Mouse (Mus musculus): ENCODE measurements around the gene Hbb-y. TPM values are rescaled to one million over a fixed set of nuclear protein-coding genes. Genes with fewer than 3 reads are reported as not detected.
A peak's percentile ranks its signal among the peaks of the same experiment; 100 is the strongest.
"Not testable (repeated sequence)": the region's sequence is repeated elsewhere in the genome, so short reads cannot be mapped to it uniquely, and the experiment has no call there.

Hbb-y gene
- total and polyA plus RNA-seq, 3 experiments = 0.11 TPM; not detected in 2

GRCm38 (mm10) chr7:103827808-103828207, 25.2 kb downstream of the Hbb-y start, which contains the start of gene Hbb-bs:
Gene Hbb-bs (minus strand): TSS chr7:103828096.
- H3K27ac ChIP-seq (ENCODE audit: control insufficient read depth, low read depth, low read length) = no peak within 1 kb of the TSS
- no peak within 1 kb of the TSS for H3K4me3 ChIP-seq (ENCODE audit: control insufficient read depth in 1 of 2, insufficient read depth in 1 of 2, low read depth in 2 of 2, low read length in 2 of 2)

GRCm38 (mm10) chr7:103827139-103827538, 25.9 kb downstream of the Hbb-y start:
- H3K36me3 ChIP-seq (ENCODE audit: control insufficient read depth in 1 of 2, insufficient read depth in 2 of 2, low read length in 2 of 2); H3K9ac ChIP-seq (ENCODE audit: control insufficient read depth, low read depth, low read length, poor library complexity, severe bottlenecking); H3K9me3 ChIP-seq (replicated peaks; ENCODE audit: insufficient read depth, low read length); H3K79me2 ChIP-seq (ENCODE audit: control insufficient read depth, insufficient read depth, low read length, poor library complexity); H3K27ac ChIP-seq (ENCODE audit: control insufficient read depth, low read depth, low read length); DNase-seq (ENCODE audit: low read depth, low spot score); H3K27me3 ChIP-seq (ENCODE audit: control insufficient read depth in 1 of 2, insufficient read depth in 2 of 2, low read length in 2 of 2); H3K4me3 ChIP-seq (ENCODE audit: control insufficient read depth in 1 of 2, insufficient read depth in 1 of 2, low read depth in 2 of 2, low read length in 2 of 2): not testable (repeated sequence)
- H3K4me1 ChIP-seq (ENCODE audit: control insufficient read depth in 1 of 2, insufficient read depth in 2 of 2, low read length in 2 of 2) = peaks cover 6 to 11% of the 10 kb centered on the region in 2 experiments

More at GRCm38 (mm10) chr7:103827808-103828207, 25.2 kb downstream of the Hbb-y start, which contains the start of gene Hbb-bs:
- Histone ChIP-seq H3K9me3 (replicated peaks; ENCODE audit: insufficient read depth, low read length) (no peaks in the 10 kb centered on the region), H3K4me1 (ENCODE audit: control insufficient read depth in 1 of 2, insufficient read depth in 2 of 2, low read length in 2 of 2) (peaks cover 6 to 11% of the 10 kb centered on the region in 2 experiments), H3K36me3 (ENCODE audit: control insufficient read depth in 1 of 2, insufficient read depth in 2 of 2, low read length in 2 of 2) (peaks cover 0 to 6% of the 10 kb centered on the region in 2 experiments; a peak in 2 of 4 replicates), H3K9ac (ENCODE audit: control insufficient read depth, low read depth, low read length, poor library complexity, severe bottlenecking) (no peak within 1 kb of the TSS), H3K27me3 (ENCODE audit: control insufficient read depth in 1 of 2, insufficient read depth in 2 of 2, low read length in 2 of 2) (no peaks in the 10 kb centered on the region), H3K79me2 (ENCODE audit: control insufficient read depth, insufficient read depth, low read length, poor library complexity) (no peaks in the 10 kb centered on the region)
- peak; percentile 38 for DNase-seq (ENCODE audit: low read depth, low spot score)
- TF ChIP-seq POLR2AphosphoS5 (IDR thresholded peaks at IDR 0.05; ENCODE audit: borderline replicate concordance, low read depth, low read length) (peak; percentile 64; the same call in 1 of the 2 replicates), ZKSCAN1 (IDR thresholded peaks at IDR 0.05; ENCODE audit: low read depth, low read length) (no peak), EP300 (IDR thresholded peaks at IDR 0.05; ENCODE audit: low read depth in 1 of 2, low read length in 2 of 2) (peak in 1 of 2 experiments; percentile 5; a peak in 1 of 4 replicates), SMC3 (IDR thresholded peaks at IDR 0.05; ENCODE audit: low read depth, low read length) (no peak), UBTF (IDR thresholded peaks at IDR 0.05; ENCODE audit: borderline replicate concordance, insufficient read depth, low read depth, low read length) (no peak), TCF12 (IDR thresholded peaks at IDR 0.05; ENCODE audit: low read depth, low read length) (no peak), RCOR1 (IDR thresholded peaks at IDR 0.05; ENCODE audit: low read depth, low read length) (no peak), MYB (IDR thresholded peaks at IDR 0.05; ENCODE audit: low read depth, low read length) (no peak), GABPA (IDR thresholded peaks at IDR 0.05; ENCODE audit: low read depth, low read length) (no peak), MXI1 (IDR thresholded peaks at IDR 0.05; ENCODE audit: low read depth, low read length) (no peak), BHLHE40 (IDR thresholded peaks at IDR 0.05; ENCODE audit: borderline replicate concordance, low read depth, low read length) (no peak), MAZ (IDR thresholded peaks at IDR 0.05; ENCODE audit: low read depth, low read length) (no peak), GATA1 (IDR thresholded peaks at IDR 0.05; ENCODE audit: low read depth, low read length) (0 out of 2 replicates have a peak, but pooled peaks have one; percentile 13), TAL1 (IDR thresholded peaks at IDR 0.05; ENCODE audit: low read length) (no peak), POLR2AphosphoS2 (IDR thresholded peaks at IDR 0.05; ENCODE audit: low read length) (no peak), ZMIZ1 (IDR thresholded peaks at IDR 0.05; ENCODE audit: low read depth, low read length) (no peak), JUND (IDR thresholded peaks at IDR 0.05; ENCODE audit: low read depth, low read length) (no peak)

All from MEL (cell line).